Mouse (Mus musculus) frontal cortex, postnatal 14 days (tissue): ENCODE data around the gene Hic1.
"Not testable (repeated sequence)": the region's sequence is repeated elsewhere in the genome, so short reads cannot be mapped to it uniquely, and the experiment has no call there.

Source experiments
- DNase-seq, 2 experiments: peaks; one replicate each; pipeline ENCODE4 v3.0.0; 2022; ENCODE audit warnings: low spot score in 2 of 2

Gene Hic1

GRCm38 (mm10) chr11:75192336-75193214, 23.3 kb upstream of the Hic1 start:
- DNase-seq: peak in 1 of 2 experiments; percentile 70

- DNase-seq: no peak
Measured at GRCm38 (mm10) chr11:75191841-75192240, 22.5 kb upstream of the Hic1 start.

GRCm38 (mm10) chr11:75190905-75191441, 21.7 kb upstream of the Hic1 start, which contains the start of gene Dph1:
Dph1 (minus strand) TSS chr11:75191241.
- no peak for DNase-seq

GRCm38 (mm10) chr11:75190371-75190724, 21.0 kb upstream of the Hic1 start:
- peak in 1 of 2 experiments; percentile 73 for DNase-seq

- DNase-seq: no peak
Measured at GRCm38 (mm10) chr11:75189713-75190370, 20.5 kb upstream of the Hic1 start.

GRCm38 (mm10) chr11:75184986-75185385, 15.7 kb upstream of the Hic1 start:
- no peak for DNase-seq

GRCm38 (mm10) chr11:75184573-75184972, 15.3 kb upstream of the Hic1 start:
- DNase-seq: no peak

- DNase-seq: no peak
Measured at GRCm38 (mm10) chr11:75183917-75184570, 14.7 kb upstream of the Hic1 start.

GRCm38 (mm10) chr11:75178672-75179208, 9.4 kb upstream of the Hic1 start, which contains the start of gene Ovca2:
Ovca2 (minus strand) TSS chr11:75178835.
- peak; percentile 85 to 87 for DNase-seq

GRCm38 (mm10) chr11:75178011-75178410, 8.7 kb upstream of the Hic1 start:
- no peak for DNase-seq

- not testable (repeated sequence) for DNase-seq
Measured at GRCm38 (mm10) chr11:75174574-75174973, 5.3 kb upstream of the Hic1 start.

GRCm38 (mm10) chr11:75173799-75174165, 4.5 kb upstream of the Hic1 start:
- no peak for DNase-seq

GRCm38 (mm10) chr11:75173095-75173798, 3.9 kb upstream of the Hic1 start:
- DNase-seq: peak; percentile 94

- DNase-seq: peak in 1 of 2 experiments; percentile 55
Measured at GRCm38 (mm10) chr11:75172151-75173094, 3.1 kb upstream of the Hic1 start.

- peak in 1 of 2 experiments; percentile 28 for DNase-seq
Measured at GRCm38 (mm10) chr11:75171186-75171865, 2.0 kb upstream of the Hic1 start.

GRCm38 (mm10) chr11:75170136-75170751, 925 bp upstream of the Hic1 start:
- DNase-seq: peak; percentile 86 to 87

- DNase-seq: peak in 1 of 2 experiments; percentile 74
Measured at GRCm38 (mm10) chr11:75168590-75169361, 543 bp downstream of the Hic1 start.
